Mouse (Mus musculus) thymus, adult 2 months (tissue): ENCODE measurements around the gene Slc7a8.

Source experiments
- CTCF ChIP-seq: fragments of 200-500 bp; IDR thresholded peaks from 2 replicates; pipeline ENCODE4 v1.5.1; 2012; ENCODE audit warnings: mild to moderate bottlenecking, control low read depth, low read length, moderate library complexity, borderline replicate concordance; ENCODE audit not compliant: control insufficient read depth, poor library complexity, insufficient read depth; ENCODE audit errors: extremely low read depth
- POLR2A ChIP-seq: fragments of 200-500 bp; IDR thresholded peaks from 2 replicates; pipeline ENCODE4 v1.6.1; 2012; ENCODE audit warnings: mild to moderate bottlenecking, low read length, control low read depth, moderate library complexity; ENCODE audit not compliant: control insufficient read depth, poor library complexity, insufficient read depth; ENCODE audit errors: extremely low read depth

DNA sequence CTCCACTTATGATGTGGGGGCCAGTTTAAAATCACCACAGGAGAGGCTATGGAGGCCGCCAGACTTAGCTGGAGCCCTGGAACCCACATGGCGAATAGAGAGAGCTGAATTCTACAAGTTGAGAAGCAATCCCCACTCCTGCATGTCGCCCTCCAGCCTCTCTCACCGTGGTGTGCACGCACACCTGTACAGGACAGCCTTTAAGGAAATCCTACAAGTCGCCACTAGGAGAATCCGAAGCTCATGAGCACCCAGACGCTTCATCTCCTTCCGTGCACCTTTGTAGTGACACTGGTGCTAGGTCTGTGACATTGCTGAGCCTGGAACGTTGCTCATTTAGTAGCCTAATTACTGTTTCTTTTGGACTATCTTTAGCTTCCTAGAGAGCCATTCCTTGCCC is 17.9 kb upstream of the Slc7a8 start:
- no peak for TF ChIP-seq CTCF
- TF ChIP-seq POLR2A = no peak
